Mouse (Mus musculus) erythroblast, embryonic 14.5 days (primary cell): ENCODE results near the gene Ghrhr. TPM values are rescaled to one million over a fixed set of nuclear protein-coding genes. Genes with fewer than 3 reads are reported as not detected.

Experiments
- H3K27me3 ChIP-seq: 2 replicates; pipeline ENCODE4 v1.6.1; 2012; ENCODE audit warnings: inconsistent platforms; ENCODE audit not compliant: control insufficient read depth
- H3K36me3 ChIP-seq: 2 replicates; pipeline ENCODE4 v1.6.1; 2012; ENCODE audit warnings: mild to moderate bottlenecking, inconsistent platforms; ENCODE audit not compliant: control insufficient read depth
- H3K4me1 ChIP-seq: 2 replicates; pipeline ENCODE4 v1.6.1; 2012; ENCODE audit warnings: inconsistent platforms; ENCODE audit not compliant: control insufficient read depth
- H3K4me3 ChIP-seq: replicated peaks from 2 replicates; pipeline ENCODE3; 2012; ENCODE audit warnings: moderate library complexity, mild to moderate bottlenecking, inconsistent platforms
- H3K9me3 ChIP-seq: 2 replicates; pipeline ENCODE4 v1.6.1; 2012; ENCODE audit warnings: low read length, inconsistent platforms, mixed read lengths; ENCODE audit not compliant: control insufficient read depth
- GATA1 ChIP-seq: IDR thresholded peaks from 2 replicates; pipeline ENCODE4 v1.6.1; 2012; ENCODE audit warnings: low read length, inconsistent platforms, mixed read lengths
- TAL1 ChIP-seq: IDR thresholded peaks from 3 replicates; pipeline ENCODE4 v1.6.1; 2012; ENCODE audit warnings: low read length, inconsistent platforms, mixed read lengths
- polyA plus RNA-seq: library from polyadenylated mRNA; stranded (reverse); fragments of >175 nt; gene quantifications from 2 replicates; pipeline ENCODE4 v1.2.3, GENCODE M21; 2012

The Ghrhr gene
- polyA plus RNA-seq, 1 experiment: not detected

DNA sequence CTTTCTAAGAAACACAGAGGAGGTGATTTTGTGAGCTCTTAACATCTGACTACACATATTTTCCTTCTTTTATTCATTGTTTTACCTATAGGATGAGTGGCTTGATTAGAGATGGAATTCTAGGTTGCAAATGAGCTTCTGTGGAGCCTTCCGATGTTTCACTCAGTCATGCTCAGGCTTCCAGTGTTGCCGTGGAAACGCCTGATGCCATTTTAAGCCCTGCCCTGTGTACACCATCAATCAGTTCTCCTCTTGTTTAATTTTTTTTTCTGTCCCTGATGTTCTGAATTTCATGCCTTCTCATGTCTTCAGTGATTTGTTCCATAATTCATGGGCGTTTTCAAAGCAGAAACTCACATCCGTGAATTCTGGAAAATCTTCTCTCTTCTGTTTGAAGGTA lies 40.1 kb downstream of the Ghrhr start:
- TF ChIP-seq TAL1 (no peak), GATA1 (no peak)

GRCm38 (mm10) chr6:55418746-55419410 lies 42.8 kb downstream of the Ghrhr start:
- Histone ChIP-seq H3K4me1 (no peaks in the 10 kb centered on the region), H3K27me3 (no peaks in the 10 kb centered on the region), H3K9me3 (no peaks in the 10 kb centered on the region), H3K36me3 (no peaks in the 10 kb centered on the region), H3K4me3 (no peak overlapping the region)
- no peak for TF ChIP-seq TAL1
- no peak for TF ChIP-seq GATA1

More for the DNA sequence above, 40.1 kb downstream of the Ghrhr start:
- H3K4me1 ChIP-seq: no peaks in the 10 kb centered on the region
- H3K27me3 ChIP-seq: no peaks in the 10 kb centered on the region
- H3K9me3 ChIP-seq: no peaks in the 10 kb centered on the region
- H3K36me3 ChIP-seq: no peaks in the 10 kb centered on the region
- H3K4me3 ChIP-seq: no peak overlapping the region

DNA sequence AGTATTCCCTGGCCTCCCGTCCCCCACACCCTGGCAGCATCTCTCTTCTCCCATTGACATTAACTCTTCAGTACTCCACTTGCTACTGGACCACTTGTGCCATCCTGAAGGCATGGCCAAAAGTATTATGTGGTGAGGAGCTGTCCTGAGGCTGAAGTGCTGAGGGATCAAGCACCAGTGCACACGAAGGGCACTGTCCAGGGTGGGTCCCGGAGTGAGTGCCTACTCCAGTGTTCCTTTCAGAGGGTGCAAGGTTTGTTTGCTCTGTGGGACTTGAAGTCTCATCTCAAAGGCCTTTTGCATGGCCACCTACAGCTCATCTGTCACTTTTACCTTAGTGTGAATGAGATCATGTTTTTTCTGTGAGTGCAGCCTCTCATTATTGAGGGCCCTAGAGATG lies 44.3 kb downstream of the Ghrhr start:
- no peaks in the 10 kb centered on the region for H3K36me3 ChIP-seq
- TF ChIP-seq TAL1 (no peak), GATA1 (no peak)
- no peak overlapping the region for H3K4me3 ChIP-seq
- no peaks in the 10 kb centered on the region for H3K9me3 ChIP-seq
- H3K4me1 ChIP-seq: no peaks in the 10 kb centered on the region
- no peaks in the 10 kb centered on the region for H3K27me3 ChIP-seq

GRCm38 (mm10) chr6:55420869-55421361 lies 44.8 kb downstream of the Ghrhr start:
- H3K27me3 ChIP-seq: no peaks in the 10 kb centered on the region
- no peaks in the 10 kb centered on the region for H3K9me3 ChIP-seq
- no peak overlapping the region for H3K4me3 ChIP-seq
- no peaks in the 10 kb centered on the region for H3K4me1 ChIP-seq
- no peak for TF ChIP-seq TAL1
- TF ChIP-seq GATA1: no peak
- no peaks in the 10 kb centered on the region for H3K36me3 ChIP-seq

- Histone ChIP-seq H3K36me3 (no peaks in the 10 kb centered on the region), H3K9me3 (no peaks in the 10 kb centered on the region), H3K4me1 (no peaks in the 10 kb centered on the region), H3K27me3 (no peaks in the 10 kb centered on the region), H3K4me3 (no peak overlapping the region)
- no peak for TF ChIP-seq GATA1
- no peak for TF ChIP-seq TAL1
Measured at GRCm38 (mm10) chr6:55432121-55432520, 56.0 kb downstream of the Ghrhr start.

- TF ChIP-seq GATA1: no peak
- TF ChIP-seq TAL1: no peak
- no peaks in the 10 kb centered on the region for H3K27me3 ChIP-seq
- no peak overlapping the region for H3K4me3 ChIP-seq
- no peaks in the 10 kb centered on the region for H3K36me3 ChIP-seq
- H3K4me1 ChIP-seq: no peaks in the 10 kb centered on the region
- no peaks in the 10 kb centered on the region for H3K9me3 ChIP-seq
Measured at GRCm38 (mm10) chr6:55434360-55434759, 58.3 kb downstream of the Ghrhr start.

GRCm38 (mm10) chr6:55435266-55436159 lies 59.4 kb downstream of the Ghrhr start:
- TF ChIP-seq TAL1 (no peak), GATA1 (no peak)
- Histone ChIP-seq H3K36me3 (no peaks in the 10 kb centered on the region), H3K27me3 (no peaks in the 10 kb centered on the region), H3K9me3 (no peaks in the 10 kb centered on the region), H3K4me3 (no peak overlapping the region), H3K4me1 (no peaks in the 10 kb centered on the region)

DNA sequence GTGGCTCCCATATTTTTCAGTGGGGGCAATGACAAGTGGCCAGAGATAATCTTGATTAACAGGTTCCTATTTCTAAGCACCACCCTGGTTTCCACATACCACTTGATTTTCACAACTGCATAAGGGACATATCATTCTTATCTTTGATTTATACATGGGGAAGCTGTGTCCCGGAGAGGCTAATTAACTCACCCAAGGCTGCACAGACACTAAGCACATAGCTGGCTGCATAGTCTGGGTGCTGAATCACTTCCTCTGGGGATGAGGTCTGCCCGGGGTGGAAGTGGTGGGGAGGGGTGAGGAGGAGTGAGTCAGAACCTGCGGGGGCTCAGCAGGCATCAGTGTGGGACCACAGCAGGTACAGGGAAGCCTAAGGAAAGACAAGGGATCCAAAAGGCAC lies 61.8 kb downstream of the Ghrhr start:
- Histone ChIP-seq H3K4me1 (no peaks in the 10 kb centered on the region), H3K9me3 (no peaks in the 10 kb centered on the region), H3K27me3 (no peaks in the 10 kb centered on the region), H3K36me3 (no peaks in the 10 kb centered on the region), H3K4me3 (no peak overlapping the region)
- TF ChIP-seq TAL1: no peak
- no peak for TF ChIP-seq GATA1

Other genes with a start within 250 kb of the Ghrhr start
- gene Crhr2, start 243.3 kb upstream of the Ghrhr start, polyA plus RNA-seq: not detected in 2 replicates
- not detected in 2 replicates for gene Inmt, start 201.3 kb upstream of the Ghrhr start, polyA plus RNA-seq
- gene Mindy4, start 172.9 kb upstream of the Ghrhr start, polyA plus RNA-seq: 0.01 TPM in 1 of 2 replicates, not detected in the other
- 7.5 and 8.6 TPM in 2 replicates for gene Aqp1, start 39.9 kb upstream of the Ghrhr start, polyA plus RNA-seq
- 0.05 TPM in 1 of 2 replicates, not detected in the other for gene Adcyap1r1, start 75.7 kb downstream of the Ghrhr start, polyA plus RNA-seq